Mouse (Mus musculus): ENCODE data around the gene Gdf2. TPM values are rescaled to one million over a fixed set of nuclear protein-coding genes. Genes with fewer than 3 reads are reported as not detected.
A peak's percentile ranks its signal among the peaks of the same experiment; 100 is the strongest.

Gdf2 gene
- polyA plus RNA-seq, 1 experiment from 2014 or later = not detected

DNA sequence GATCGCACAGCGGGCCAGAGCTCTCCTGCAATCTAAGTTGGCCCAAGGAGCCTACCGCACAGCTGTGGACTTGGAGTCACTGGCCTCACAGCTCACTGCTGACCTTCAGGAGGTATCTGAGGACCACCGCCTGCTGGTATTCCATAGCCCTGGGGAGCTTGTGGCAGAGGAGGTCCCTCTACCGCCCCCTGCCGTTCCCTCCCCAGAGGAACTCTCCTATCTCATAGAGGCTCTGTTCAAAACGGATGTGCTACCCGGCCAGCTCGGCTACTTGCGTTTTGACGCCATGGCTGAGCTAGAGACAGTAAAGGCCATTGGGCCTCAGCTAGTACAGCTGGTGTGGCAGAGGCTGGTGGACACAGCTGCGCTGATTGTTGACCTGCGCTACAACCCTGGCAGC is 15.2 kb downstream of the Gdf2 start:
- no peaks in the 10 kb centered on the region for H3K9me3 ChIP-seq (ENCODE audit: low read depth, low read length)
- no peaks in the 10 kb centered on the region for H3K27me3 ChIP-seq (ENCODE audit: insufficient read depth, low read length)
- no peak overlapping the region for H3K4me2 ChIP-seq
- WGBS = 70% methylated on average over 13 of the region's 13 CpGs
- H3K4me3 ChIP-seq (ENCODE audit: low read depth, low read length) = no peak overlapping the region
- TF ChIP-seq CTCF (IDR thresholded peaks at IDR 0.05; ENCODE audit: low read depth) = peak; percentile 32
- H3K9ac ChIP-seq = no peak overlapping the region
- DNase-seq (no peak), ATAC-seq (ENCODE audit: insufficient read depth) (no peak)
- H3K36me3 ChIP-seq (ENCODE audit: insufficient read depth) = no peaks in the 10 kb centered on the region
- no peaks in the 10 kb centered on the region for H3K4me1 ChIP-seq (ENCODE audit: insufficient read depth)
- H3K27ac ChIP-seq (ENCODE audit: low read depth) = no peak overlapping the region

DNA sequence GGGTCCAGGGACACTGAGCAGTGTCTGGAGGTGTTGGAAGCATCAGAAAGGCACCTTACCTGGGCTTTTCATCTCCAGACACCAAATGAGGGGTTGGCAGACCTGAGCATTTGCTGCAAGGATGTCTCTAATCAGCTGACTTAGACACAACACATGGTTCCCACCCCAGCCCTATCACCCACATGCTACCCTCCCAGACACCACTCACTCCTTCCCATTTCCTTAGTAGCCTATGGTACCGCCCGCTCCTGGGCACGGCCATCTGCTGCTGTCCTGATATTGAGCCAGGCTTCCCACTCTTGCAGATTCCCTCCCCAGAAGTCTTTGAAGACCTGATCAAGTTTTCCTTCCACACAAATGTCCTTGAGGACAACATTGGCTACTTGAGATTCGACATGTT is 17.3 kb downstream of the Gdf2 start:
- no peaks in the 10 kb centered on the region for H3K4me1 ChIP-seq (ENCODE audit: insufficient read depth)
- no peaks in the 10 kb centered on the region for H3K9me3 ChIP-seq (ENCODE audit: low read depth, low read length)
- no peak overlapping the region for H3K9ac ChIP-seq
- DNase-seq (no peak), ATAC-seq (ENCODE audit: insufficient read depth) (no peak)
- no peak overlapping the region for H3K27ac ChIP-seq (ENCODE audit: low read depth)
- H3K4me2 ChIP-seq = no peak overlapping the region
- 79% methylated on average over 4 of the region's 4 CpGs for WGBS
- H3K36me3 ChIP-seq (ENCODE audit: insufficient read depth) = no peaks in the 10 kb centered on the region
- no peak overlapping the region for H3K4me3 ChIP-seq (ENCODE audit: low read depth, low read length)
- TF ChIP-seq CTCF (IDR thresholded peaks at IDR 0.05; ENCODE audit: low read depth) = no peak
- no peaks in the 10 kb centered on the region for H3K27me3 ChIP-seq (ENCODE audit: insufficient read depth, low read length)

DNA sequence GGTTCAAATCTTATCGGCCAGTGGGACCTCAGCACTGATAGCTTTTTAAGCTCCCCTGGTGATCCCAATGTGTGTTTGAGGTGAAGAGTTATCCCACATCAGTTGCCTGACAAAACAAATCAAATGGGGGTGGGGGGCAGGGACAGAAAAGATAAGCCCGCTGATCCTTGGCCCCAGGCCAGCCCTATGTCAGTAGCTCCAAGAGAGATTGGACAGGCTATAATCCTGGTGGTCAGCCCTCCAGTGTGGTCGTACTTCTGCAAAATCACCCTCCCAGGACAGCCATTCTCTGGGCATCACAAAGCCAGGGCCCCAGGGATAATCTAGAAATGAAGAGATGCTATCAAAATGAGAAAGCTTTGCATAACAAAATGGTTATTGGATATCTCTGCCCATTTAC is 18.0 kb downstream of the Gdf2 start:
- no peak overlapping the region for H3K4me2 ChIP-seq
- no peak for DNase-seq
- no peaks in the 10 kb centered on the region for H3K4me1 ChIP-seq (ENCODE audit: insufficient read depth)
- WGBS = 22% methylated on average over 3 of the region's 3 CpGs
- H3K27me3 ChIP-seq (ENCODE audit: insufficient read depth, low read length) = no peaks in the 10 kb centered on the region
- no peak overlapping the region for H3K27ac ChIP-seq (ENCODE audit: low read depth)
- H3K9ac ChIP-seq = no peak overlapping the region
- H3K9me3 ChIP-seq (ENCODE audit: low read depth, low read length) = no peaks in the 10 kb centered on the region
- no peak for ATAC-seq (ENCODE audit: insufficient read depth)
- no peaks in the 10 kb centered on the region for H3K36me3 ChIP-seq (ENCODE audit: insufficient read depth)
- no peak for TF ChIP-seq CTCF (IDR thresholded peaks at IDR 0.05; ENCODE audit: low read depth)
- H3K4me3 ChIP-seq (ENCODE audit: low read depth, low read length) = no peak overlapping the region

- WGBS = 10% methylated on average over 9 of the region's 9 CpGs
- no peaks in the 10 kb centered on the region for H3K36me3 ChIP-seq (ENCODE audit: insufficient read depth)
- ATAC-seq (ENCODE audit: insufficient read depth) (0 out of 2 replicates have a peak, but pooled peaks have one; percentile 35), DNase-seq (peak; percentile 83)
- TF ChIP-seq CTCF (IDR thresholded peaks at IDR 0.05; ENCODE audit: low read depth) = peak; percentile 82
- no peaks in the 10 kb centered on the region for H3K4me1 ChIP-seq (ENCODE audit: insufficient read depth)
- no peak overlapping the region for H3K9ac ChIP-seq
- H3K27ac ChIP-seq (ENCODE audit: low read depth) = no peak overlapping the region
- H3K4me2 ChIP-seq = no peak overlapping the region
- no peak overlapping the region for H3K4me3 ChIP-seq (ENCODE audit: low read depth, low read length)
- no peaks in the 10 kb centered on the region for H3K9me3 ChIP-seq (ENCODE audit: low read depth, low read length)
- H3K27me3 ChIP-seq (ENCODE audit: insufficient read depth, low read length) = no peaks in the 10 kb centered on the region
Observed at GRCm38 (mm10) chr14:33959341-33959740, 18.5 kb downstream of the Gdf2 start.

GRCm38 (mm10) chr14:33965675-33966074 is 24.8 kb downstream of the Gdf2 start:
- DNase-seq (peak; percentile 32), ATAC-seq (ENCODE audit: insufficient read depth) (no peak)
- 55% methylated on average over 7 of the region's 7 CpGs for WGBS
- H3K36me3 ChIP-seq (ENCODE audit: insufficient read depth) = no peaks in the 10 kb centered on the region
- no peaks in the 10 kb centered on the region for H3K4me1 ChIP-seq (ENCODE audit: insufficient read depth)
- H3K4me2 ChIP-seq = no peak overlapping the region
- no peak overlapping the region for H3K27ac ChIP-seq (ENCODE audit: low read depth)
- TF ChIP-seq CTCF (IDR thresholded peaks at IDR 0.05; ENCODE audit: low read depth) = peak; percentile 32
- H3K9me3 ChIP-seq (ENCODE audit: low read depth, low read length) = no peaks in the 10 kb centered on the region
- no peaks in the 10 kb centered on the region for H3K27me3 ChIP-seq (ENCODE audit: insufficient read depth, low read length)
- H3K9ac ChIP-seq = no peak overlapping the region
- H3K4me3 ChIP-seq (ENCODE audit: low read depth, low read length) = no peak overlapping the region

- DNase-seq (peak; percentile 64), ATAC-seq (ENCODE audit: insufficient read depth) (peak; percentile 14; the same call in 1 of the 2 replicates)
- Histone ChIP-seq H3K36me3 (ENCODE audit: insufficient read depth) (no peaks in the 10 kb centered on the region), H3K4me1 (ENCODE audit: insufficient read depth) (no peaks in the 10 kb centered on the region), H3K9ac (no peak overlapping the region), H3K4me3 (ENCODE audit: low read depth, low read length) (no peak overlapping the region), H3K27me3 (ENCODE audit: insufficient read depth, low read length) (no peaks in the 10 kb centered on the region), H3K9me3 (ENCODE audit: low read depth, low read length) (no peaks in the 10 kb centered on the region), H3K27ac (ENCODE audit: low read depth) (no peak overlapping the region), H3K4me2 (no peak overlapping the region)
- peak; percentile 68 for TF ChIP-seq CTCF (IDR thresholded peaks at IDR 0.05; ENCODE audit: low read depth)
- 35% methylated on average over 7 of the region's 7 CpGs for WGBS
Observed at GRCm38 (mm10) chr14:33972679-33973078, 31.8 kb downstream of the Gdf2 start.

DNA sequence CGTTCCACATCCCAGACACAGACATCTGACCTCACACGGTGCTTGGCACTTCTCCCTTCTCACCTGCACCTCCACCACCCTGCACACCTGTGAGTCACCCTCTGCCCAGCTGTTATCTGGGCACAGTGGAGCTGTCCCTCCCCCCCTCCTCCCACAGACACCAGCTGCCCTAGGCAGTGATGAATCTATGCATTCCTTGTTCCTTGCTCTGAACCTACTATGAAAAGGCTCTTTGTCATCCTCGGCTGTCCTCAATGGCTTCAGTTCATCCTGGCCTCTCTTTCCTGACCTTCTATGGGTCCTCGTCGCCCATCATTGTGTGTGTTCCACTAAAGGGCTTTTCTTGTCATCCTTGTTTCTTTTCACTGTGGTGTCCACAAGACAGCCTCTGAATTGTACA is 33.9 kb downstream of the Gdf2 start:
- no peak overlapping the region for H3K4me2 ChIP-seq
- no peak overlapping the region for H3K4me3 ChIP-seq (ENCODE audit: low read depth, low read length)
- H3K4me1 ChIP-seq (ENCODE audit: insufficient read depth) = no peaks in the 10 kb centered on the region
- 68% methylated on average over 5 of the region's 5 CpGs for whole genome bisulfite sequencing
- H3K27me3 ChIP-seq (ENCODE audit: insufficient read depth, low read length) = peaks cover 11% of the 10 kb centered on the region; the same call in 1 of the 2 replicates
- no peak for DNase-seq
- no peaks in the 10 kb centered on the region for H3K36me3 ChIP-seq (ENCODE audit: insufficient read depth)
- no peaks in the 10 kb centered on the region for H3K9me3 ChIP-seq (ENCODE audit: low read depth, low read length)
- no peak overlapping the region for H3K27ac ChIP-seq (ENCODE audit: low read depth)
- H3K9ac ChIP-seq = no peak overlapping the region
- TF ChIP-seq CTCF (IDR thresholded peaks at IDR 0.05; ENCODE audit: low read depth) = no peak
- no peak for ATAC-seq (ENCODE audit: insufficient read depth)

DNA sequence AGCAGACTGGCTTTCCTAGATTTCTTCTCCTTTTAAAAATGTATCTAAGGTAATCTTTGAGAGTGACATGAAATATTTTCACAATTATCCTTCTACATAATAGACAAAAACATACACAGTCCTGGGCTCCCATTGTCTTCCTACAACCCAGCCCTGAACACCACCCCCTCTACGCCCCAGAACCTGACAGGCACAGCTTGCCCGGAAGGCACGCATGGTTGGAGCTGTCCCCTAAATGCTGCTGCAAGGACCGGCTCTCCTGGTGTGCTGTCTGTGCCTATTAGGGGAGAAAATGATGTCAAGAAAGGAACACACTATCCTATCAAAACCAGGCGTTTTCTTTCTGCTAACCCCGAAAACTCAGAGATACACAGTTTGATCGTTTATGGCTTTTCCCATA is 36.9 kb downstream of the Gdf2 start:
- H3K9me3 ChIP-seq (ENCODE audit: low read depth, low read length) = no peaks in the 10 kb centered on the region
- ATAC-seq (ENCODE audit: insufficient read depth) (no peak), DNase-seq (no peak)

More for the DNA sequence above, 36.9 kb downstream of the Gdf2 start:
- peaks cover 11% of the 10 kb centered on the region; the same call in 1 of the 2 replicates for H3K27me3 ChIP-seq (ENCODE audit: insufficient read depth, low read length)
- no peaks in the 10 kb centered on the region for H3K36me3 ChIP-seq (ENCODE audit: insufficient read depth)
- WGBS = 38% methylated on average over 7 of the region's 7 CpGs
- H3K27ac ChIP-seq (ENCODE audit: low read depth) = no peak overlapping the region
- no peaks in the 10 kb centered on the region for H3K4me1 ChIP-seq (ENCODE audit: insufficient read depth)
- no peak overlapping the region for H3K4me2 ChIP-seq
- TF ChIP-seq CTCF (IDR thresholded peaks at IDR 0.05; ENCODE audit: low read depth) = no peak
- no peak overlapping the region for H3K4me3 ChIP-seq (ENCODE audit: low read depth, low read length)
- H3K9ac ChIP-seq = no peak overlapping the region

Measured in lung, embryonic 14.5 days (tissue).